Mouse (Mus musculus) embryo, embryonic 9.5 days (tissue): Measurements from ENCODE around the gene Dock9.
A peak's percentile ranks its signal among the peaks of the same experiment; 100 is the strongest.

ENCODE experiments used
- DNase-seq: peaks from one replicate; pipeline ENCODE4 v3.0.0-alpha.2; 2017; ENCODE audit errors: extremely low spot score

Gene Dock9

GRCm38 (mm10) chr14:121585906-121586765 lies 211.5 kb downstream of the Dock9 start:
- no peak for DNase-seq

GRCm38 (mm10) chr14:121579055-121579454 lies 218.6 kb downstream of the Dock9 start:
- peak; percentile 57 for DNase-seq

- no peak for DNase-seq
Measured at GRCm38 (mm10) chr14:121573391-121573790, 224.2 kb downstream of the Dock9 start.

GRCm38 (mm10) chr14:121566794-121567201 lies 230.8 kb downstream of the Dock9 start:
- peak; percentile 76 for DNase-seq

- DNase-seq = peak; percentile 35
Measured at GRCm38 (mm10) chr14:121565930-121566329, 231.7 kb downstream of the Dock9 start.

- no peak for DNase-seq
Measured at GRCm38 (mm10) chr14:121564656-121565055, 233.0 kb downstream of the Dock9 start.

- DNase-seq = no peak
Measured at GRCm38 (mm10) chr14:121563954-121564353, 233.7 kb downstream of the Dock9 start.

GRCm38 (mm10) chr14:121559026-121559425 lies 238.6 kb downstream of the Dock9 start:
- DNase-seq = no peak

GRCm38 (mm10) chr14:121556401-121557315 lies 241.0 kb downstream of the Dock9 start:
- DNase-seq = no peak

GRCm38 (mm10) chr14:121553785-121554184 lies 243.9 kb downstream of the Dock9 start:
- DNase-seq = no peak

- no peak for DNase-seq
Measured at GRCm38 (mm10) chr14:121552586-121552985, 245.1 kb downstream of the Dock9 start.

GRCm38 (mm10) chr14:121549834-121550233 lies 247.8 kb downstream of the Dock9 start:
- no peak for DNase-seq

GRCm38 (mm10) chr14:121547745-121548144 lies 249.9 kb downstream of the Dock9 start:
- DNase-seq = peak; percentile 33

GRCm38 (mm10) chr14:121546621-121547020 lies 251.0 kb downstream of the Dock9 start:
- DNase-seq = no peak

- no peak for DNase-seq
Measured at GRCm38 (mm10) chr14:121545551-121546331, 251.9 kb downstream of the Dock9 start.

GRCm38 (mm10) chr14:121541262-121541661 lies 256.4 kb downstream of the Dock9 start:
- DNase-seq = no peak

- no peak for DNase-seq
Measured at GRCm38 (mm10) chr14:121534501-121534900, 263.1 kb downstream of the Dock9 start.

- DNase-seq = no peak
Measured at GRCm38 (mm10) chr14:121530853-121531252, 266.8 kb downstream of the Dock9 start.

- no peak for DNase-seq
Measured at GRCm38 (mm10) chr14:121527883-121528282, 269.8 kb downstream of the Dock9 start.

GRCm38 (mm10) chr14:121527201-121527600 lies 270.4 kb downstream of the Dock9 start:
- no peak for DNase-seq

- no peak for DNase-seq
Measured at GRCm38 (mm10) chr14:121521709-121522108, 275.9 kb downstream of the Dock9 start.

- no peak for DNase-seq
Measured at GRCm38 (mm10) chr14:121516881-121517280, 280.8 kb downstream of the Dock9 start.
